Mouse (Mus musculus): ENCODE results near the gene Lpcat3. TPM values are rescaled to one million over a fixed set of nuclear protein-coding genes. Genes with fewer than 3 reads are reported as not detected.

The Lpcat3 gene
- polyA plus RNA-seq, 1 experiment from 2014 or later = 195 TPM

DNA sequence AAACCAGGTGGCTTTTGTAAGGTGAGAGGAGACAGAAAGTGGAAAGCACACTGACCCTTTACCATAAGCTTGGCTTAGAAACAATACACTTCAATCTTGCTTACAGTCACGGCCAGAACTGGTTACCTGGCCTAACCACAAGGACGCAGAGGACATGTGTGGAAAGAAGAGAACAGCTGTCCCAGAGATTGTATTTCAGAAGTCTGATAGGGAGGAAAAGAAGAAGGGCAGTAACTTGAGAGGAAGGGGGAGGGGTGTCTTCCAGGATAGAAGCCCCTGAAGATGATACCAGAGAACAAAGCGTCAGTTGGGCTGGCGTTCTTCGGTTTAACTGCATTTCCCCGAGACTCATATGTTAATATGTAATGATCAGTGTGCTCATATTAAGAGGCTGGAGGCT is 6.9 kb upstream of the Lpcat3 start:
- Histone ChIP-seq H3K27me3 (replicated peaks; ENCODE audit: control insufficient read depth, insufficient read depth, low read length) (no peaks in the 10 kb centered on the region), H3K9ac (ENCODE audit: low read depth, low read length) (no peak overlapping the region), H3K4me1 (ENCODE audit: control insufficient read depth, insufficient read depth, low read length) (no peaks in the 10 kb centered on the region), H3K4me2 (ENCODE audit: low read depth, low read length) (no peak overlapping the region), H3K27ac (ENCODE audit: low read length) (no peak overlapping the region), H3K4me3 (ENCODE audit: low read length) (no peak overlapping the region), H3K36me3 (ENCODE audit: control insufficient read depth, insufficient read depth, low read length) (no peaks in the 10 kb centered on the region), H3K9me3 (ENCODE audit: control insufficient read depth, low read length) (no peaks in the 10 kb centered on the region)
- 53% methylated on average over 6 of the region's 6 CpGs for WGBS
- no peak for ATAC-seq

GRCm38 (mm10) chr6:124658067-124658466 is 4.8 kb upstream of the Lpcat3 start:
- Histone ChIP-seq H3K9me3 (ENCODE audit: control insufficient read depth, low read length) (no peaks in the 10 kb centered on the region), H3K27me3 (replicated peaks; ENCODE audit: control insufficient read depth, insufficient read depth, low read length) (no peaks in the 10 kb centered on the region), H3K4me1 (ENCODE audit: control insufficient read depth, insufficient read depth, low read length) (0 out of 2 replicates have a peak, but pooled peaks cover 2% of the 10 kb centered on the region), H3K4me3 (ENCODE audit: low read length) (no peak overlapping the region), H3K36me3 (ENCODE audit: control insufficient read depth, insufficient read depth, low read length) (no peaks in the 10 kb centered on the region), H3K9ac (ENCODE audit: low read depth, low read length) (no peak overlapping the region), H3K27ac (ENCODE audit: low read length) (no peak overlapping the region), H3K4me2 (ENCODE audit: low read depth, low read length) (no peak overlapping the region)
- ATAC-seq = no peak
- WGBS = 70% methylated on average over 2 of the region's 2 CpGs

DNA sequence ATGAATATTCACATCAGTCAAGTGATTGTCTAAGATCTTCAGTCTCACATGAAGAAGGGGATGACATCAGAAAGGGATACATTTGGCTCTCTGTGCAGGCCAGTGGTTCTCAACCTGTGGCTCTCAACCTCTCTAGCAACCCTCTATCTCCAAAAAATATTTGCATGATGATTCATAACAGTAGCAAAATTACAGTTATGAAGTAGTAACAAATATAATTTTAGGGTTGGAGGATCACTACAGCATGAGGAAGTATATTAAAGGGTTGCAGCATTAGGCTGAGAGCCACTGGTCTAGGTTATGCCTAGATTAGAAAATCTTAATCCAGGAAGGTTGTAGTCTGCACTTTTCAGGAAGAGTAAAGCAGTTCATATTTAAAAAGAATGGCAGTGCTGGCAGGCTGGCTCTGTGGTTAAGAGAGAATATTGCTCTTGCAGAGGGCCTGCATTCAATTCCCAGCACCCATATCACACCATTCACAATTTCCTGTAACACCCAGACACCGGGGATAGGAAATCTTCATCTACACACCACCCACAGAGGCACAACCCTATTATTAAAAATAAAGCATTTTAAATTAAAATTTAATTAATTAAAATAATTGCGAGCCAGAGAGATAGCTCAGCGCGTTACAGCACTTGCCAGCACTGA is 1.5 kb upstream of the Lpcat3 start:
- H3K9ac ChIP-seq (ENCODE audit: low read depth, low read length) = no peak overlapping the region
- H3K4me1 ChIP-seq (ENCODE audit: control insufficient read depth, insufficient read depth, low read length) = 0 out of 2 replicates have a peak, but pooled peaks cover 5% of the 10 kb centered on the region
- H3K4me3 ChIP-seq (ENCODE audit: low read length) = no peak overlapping the region
- H3K27me3 ChIP-seq (replicated peaks; ENCODE audit: control insufficient read depth, insufficient read depth, low read length) = no peaks in the 10 kb centered on the region
- no peak overlapping the region for H3K4me2 ChIP-seq (ENCODE audit: low read depth, low read length)
- H3K27ac ChIP-seq (ENCODE audit: low read length) = no peak overlapping the region
- no peaks in the 10 kb centered on the region for H3K9me3 ChIP-seq (ENCODE audit: control insufficient read depth, low read length)
- H3K36me3 ChIP-seq (ENCODE audit: control insufficient read depth, insufficient read depth, low read length) = no peaks in the 10 kb centered on the region
- ATAC-seq = no peak
- WGBS = 95% methylated on average over 4 of the region's 4 CpGs

DNA sequence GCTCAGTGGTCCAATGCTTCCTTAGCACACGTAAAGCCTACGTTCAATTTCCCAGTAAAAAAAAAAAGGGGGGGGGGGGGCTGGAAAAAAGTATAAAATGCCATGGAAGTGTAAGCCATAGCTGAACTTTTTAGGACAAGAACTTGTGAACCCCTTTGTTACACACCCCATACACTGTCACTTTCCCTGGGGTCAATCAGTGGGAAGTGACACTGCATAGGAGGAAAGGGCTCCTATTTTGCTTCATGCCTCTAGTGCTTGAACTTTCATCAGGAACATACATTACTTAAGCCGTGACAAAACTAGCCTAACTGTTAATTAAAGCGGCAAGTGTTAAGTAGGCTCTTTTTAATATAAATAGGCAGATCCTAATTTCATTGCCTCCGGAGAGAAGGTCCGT is 832 bp upstream of the Lpcat3 start:
- Histone ChIP-seq H3K27me3 (replicated peaks; ENCODE audit: control insufficient read depth, insufficient read depth, low read length) (no peaks in the 10 kb centered on the region), H3K27ac (ENCODE audit: low read length) (peak overlapping the region; percentile 84), H3K36me3 (ENCODE audit: control insufficient read depth, insufficient read depth, low read length) (no peaks in the 10 kb centered on the region), H3K4me2 (ENCODE audit: low read depth, low read length) (peak overlapping the region; percentile 71), H3K9ac (ENCODE audit: low read depth, low read length) (peak overlapping the region; percentile 82), H3K9me3 (ENCODE audit: control insufficient read depth, low read length) (no peaks in the 10 kb centered on the region), H3K4me1 (ENCODE audit: control insufficient read depth, insufficient read depth, low read length) (0 out of 2 replicates have a peak, but pooled peaks cover 7% of the 10 kb centered on the region), H3K4me3 (ENCODE audit: low read length) (peak overlapping the region; percentile 78)
- WGBS = 31% methylated on average over 6 of the region's 6 CpGs
- no peak for ATAC-seq

GRCm38 (mm10) chr6:124663424-124663795 is 583 bp downstream of the Lpcat3 start:
- Histone ChIP-seq H3K4me2 (ENCODE audit: low read depth, low read length) (peak overlapping the region; percentile 71), H3K4me3 (ENCODE audit: low read length) (peak overlapping the region; percentile 78), H3K9me3 (ENCODE audit: control insufficient read depth, low read length) (no peaks in the 10 kb centered on the region), H3K9ac (ENCODE audit: low read depth, low read length) (peak overlapping the region; percentile 82), H3K27ac (ENCODE audit: low read length) (peak overlapping the region; percentile 78), H3K4me1 (ENCODE audit: control insufficient read depth, insufficient read depth, low read length) (0 out of 2 replicates have a peak, but pooled peaks cover 7% of the 10 kb centered on the region), H3K27me3 (replicated peaks; ENCODE audit: control insufficient read depth, insufficient read depth, low read length) (no peaks in the 10 kb centered on the region), H3K36me3 (ENCODE audit: control insufficient read depth, insufficient read depth, low read length) (no peaks in the 10 kb centered on the region)
- WGBS = 14% methylated on average over 13 of the region's 13 CpGs
- no peak for ATAC-seq

DNA sequence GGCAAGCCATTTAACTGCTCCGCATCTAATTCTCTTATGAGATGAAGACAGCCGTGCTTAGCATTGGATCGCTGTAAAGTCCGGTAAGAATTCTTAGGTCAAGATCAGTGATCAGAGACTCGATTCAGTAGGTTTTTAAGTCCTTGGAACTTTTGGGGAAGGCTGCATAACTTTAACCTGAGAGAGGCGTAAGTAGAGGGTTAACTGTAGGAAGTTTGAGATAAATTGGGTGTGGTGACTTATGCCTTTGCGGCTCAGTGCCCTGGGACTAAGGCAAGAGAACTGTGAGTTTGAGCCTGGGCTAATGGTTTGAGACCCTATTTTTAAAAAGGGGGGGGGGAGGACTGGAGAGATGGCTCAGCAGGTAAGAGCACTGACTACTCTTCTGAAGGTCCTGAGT is 1.4 kb downstream of the Lpcat3 start:
- H3K4me1 ChIP-seq (ENCODE audit: control insufficient read depth, insufficient read depth, low read length) = 0 out of 2 replicates have a peak, but pooled peaks cover 7% of the 10 kb centered on the region
- ATAC-seq = no peak
- WGBS = 68% methylated on average over 7 of the region's 7 CpGs
- no peaks in the 10 kb centered on the region for H3K27me3 ChIP-seq (replicated peaks; ENCODE audit: control insufficient read depth, insufficient read depth, low read length)
- H3K9me3 ChIP-seq (ENCODE audit: control insufficient read depth, low read length) = no peaks in the 10 kb centered on the region
- no peak overlapping the region for H3K27ac ChIP-seq (ENCODE audit: low read length)
- H3K4me3 ChIP-seq (ENCODE audit: low read length) = peak overlapping the region; percentile 78
- peak overlapping the region; percentile 71 for H3K4me2 ChIP-seq (ENCODE audit: low read depth, low read length)
- H3K9ac ChIP-seq (ENCODE audit: low read depth, low read length) = 0 out of 2 replicates have a peak overlapping the region, but pooled peaks have one; percentile 41
- H3K36me3 ChIP-seq (ENCODE audit: control insufficient read depth, insufficient read depth, low read length) = no peaks in the 10 kb centered on the region

DNA sequence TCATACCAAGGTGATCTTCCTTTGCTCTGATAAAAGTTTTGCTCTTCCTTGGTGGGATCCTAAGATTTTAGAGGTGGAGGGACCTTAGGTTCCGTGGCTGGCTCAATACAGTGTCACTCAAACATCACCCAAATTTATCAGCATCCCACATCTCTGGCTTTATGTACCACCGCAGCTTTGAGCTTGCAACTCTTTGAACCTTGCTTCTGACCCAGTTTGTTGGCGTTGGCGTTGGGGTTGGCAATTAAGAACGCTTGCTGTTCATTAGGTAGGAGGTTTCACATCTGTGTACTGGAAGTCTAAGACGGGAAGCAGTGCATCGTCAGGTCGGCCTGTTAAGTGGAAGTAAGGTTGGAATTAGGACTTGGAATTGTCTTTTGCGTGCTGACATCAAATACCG is 2.2 kb downstream of the Lpcat3 start:
- Histone ChIP-seq H3K27ac (ENCODE audit: low read length) (no peak overlapping the region), H3K4me2 (ENCODE audit: low read depth, low read length) (no peak overlapping the region), H3K9me3 (ENCODE audit: control insufficient read depth, low read length) (no peaks in the 10 kb centered on the region), H3K4me1 (ENCODE audit: control insufficient read depth, insufficient read depth, low read length) (0 out of 2 replicates have a peak, but pooled peaks cover 7% of the 10 kb centered on the region), H3K9ac (ENCODE audit: low read depth, low read length) (no peak overlapping the region), H3K36me3 (ENCODE audit: control insufficient read depth, insufficient read depth, low read length) (no peaks in the 10 kb centered on the region), H3K4me3 (ENCODE audit: low read length) (no peak overlapping the region), H3K27me3 (replicated peaks; ENCODE audit: control insufficient read depth, insufficient read depth, low read length) (no peaks in the 10 kb centered on the region)
- 95% methylated on average over 10 of the region's 10 CpGs for WGBS
- ATAC-seq = no peak

DNA sequence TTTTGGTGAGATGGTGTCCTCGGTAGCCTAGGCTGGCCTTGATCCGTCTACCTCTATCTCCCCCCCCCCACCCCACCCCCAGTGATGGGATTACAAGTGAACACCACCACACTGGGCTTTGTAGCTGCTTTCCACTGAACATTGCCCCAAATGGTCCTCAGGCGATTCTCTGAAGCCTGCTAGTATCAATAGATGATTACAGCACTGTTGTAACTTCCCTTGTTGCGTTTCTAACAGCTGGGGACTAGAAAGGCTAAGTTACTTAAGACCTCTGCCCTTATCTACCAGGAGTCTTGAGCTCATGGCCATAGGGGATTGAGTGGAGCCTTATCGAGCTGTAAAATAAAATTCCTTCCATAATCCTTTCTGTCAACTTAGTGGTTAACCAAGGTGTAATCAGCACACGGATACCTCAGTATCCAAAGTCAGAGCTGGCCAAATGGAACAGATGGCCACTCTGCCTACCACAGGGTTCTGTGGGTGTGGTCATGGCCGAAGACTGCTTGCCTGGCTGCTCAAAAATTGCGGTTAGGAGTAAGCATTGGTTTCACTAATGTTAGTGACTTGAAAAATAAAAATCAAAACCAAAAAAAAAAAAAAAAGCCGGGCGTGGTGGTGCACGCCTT is 6.5 kb downstream of the Lpcat3 start:
- Histone ChIP-seq H3K27ac (ENCODE audit: low read length) (no peak overlapping the region), H3K4me1 (ENCODE audit: control insufficient read depth, insufficient read depth, low read length) (0 out of 2 replicates have a peak, but pooled peaks cover 6% of the 10 kb centered on the region), H3K9me3 (ENCODE audit: control insufficient read depth, low read length) (no peaks in the 10 kb centered on the region), H3K4me3 (ENCODE audit: low read length) (no peak overlapping the region), H3K36me3 (ENCODE audit: control insufficient read depth, insufficient read depth, low read length) (no peaks in the 10 kb centered on the region; the same call in 1 of the 2 replicates), H3K4me2 (ENCODE audit: low read depth, low read length) (no peak overlapping the region), H3K9ac (ENCODE audit: low read depth, low read length) (no peak overlapping the region), H3K27me3 (replicated peaks; ENCODE audit: control insufficient read depth, insufficient read depth, low read length) (no peaks in the 10 kb centered on the region)
- no peak for ATAC-seq
- WGBS = 82% methylated on average over 11 of the region's 11 CpGs

GRCm38 (mm10) chr6:124670281-124670900 is 7.6 kb downstream of the Lpcat3 start:
- no peak overlapping the region for H3K9ac ChIP-seq (ENCODE audit: low read depth, low read length)
- WGBS = 89% methylated on average over 7 of the region's 7 CpGs
- no peak for ATAC-seq

More at GRCm38 (mm10) chr6:124670281-124670900, 7.6 kb downstream of the Lpcat3 start:
- Histone ChIP-seq H3K27me3 (replicated peaks; ENCODE audit: control insufficient read depth, insufficient read depth, low read length) (no peaks in the 10 kb centered on the region), H3K27ac (ENCODE audit: low read length) (no peak overlapping the region), H3K4me1 (ENCODE audit: control insufficient read depth, insufficient read depth, low read length) (0 out of 2 replicates have a peak, but pooled peaks cover 6% of the 10 kb centered on the region), H3K4me2 (ENCODE audit: low read depth, low read length) (no peak overlapping the region), H3K9me3 (ENCODE audit: control insufficient read depth, low read length) (no peaks in the 10 kb centered on the region), H3K4me3 (ENCODE audit: low read length) (no peak overlapping the region), H3K36me3 (ENCODE audit: control insufficient read depth, insufficient read depth, low read length) (no peaks in the 10 kb centered on the region; the same call in 1 of the 2 replicates)
